Mouse (Mus musculus) bone marrow, adult 2 months (tissue): ENCODE data around the gene 4930402F06Rik.

ENCODE experiments used
- CTCF ChIP-seq: fragments of 200-500 bp; IDR thresholded peaks from 2 replicates; pipeline ENCODE4 v1.5.1; 2011; ENCODE audit warnings: low read length, control low read depth; ENCODE audit not compliant: control insufficient read depth, insufficient read depth
- POLR2A ChIP-seq: fragments of 200-500 bp; IDR thresholded peaks from 2 replicates; pipeline ENCODE4 v1.6.1; 2011; ENCODE audit warnings: low read depth, mild to moderate bottlenecking, control low read depth, low read length, borderline replicate concordance; ENCODE audit not compliant: control insufficient read depth

- TF ChIP-seq POLR2A, result no peak
- TF ChIP-seq CTCF, result no peak
These were observed 63.3 kb downstream of the 4930402F06Rik start for GRCm38 (mm10) chr2:35333670-35334069.
